Mouse (Mus musculus): ENCODE measurements around the gene Tbk1.

Gene Tbk1

DNA sequence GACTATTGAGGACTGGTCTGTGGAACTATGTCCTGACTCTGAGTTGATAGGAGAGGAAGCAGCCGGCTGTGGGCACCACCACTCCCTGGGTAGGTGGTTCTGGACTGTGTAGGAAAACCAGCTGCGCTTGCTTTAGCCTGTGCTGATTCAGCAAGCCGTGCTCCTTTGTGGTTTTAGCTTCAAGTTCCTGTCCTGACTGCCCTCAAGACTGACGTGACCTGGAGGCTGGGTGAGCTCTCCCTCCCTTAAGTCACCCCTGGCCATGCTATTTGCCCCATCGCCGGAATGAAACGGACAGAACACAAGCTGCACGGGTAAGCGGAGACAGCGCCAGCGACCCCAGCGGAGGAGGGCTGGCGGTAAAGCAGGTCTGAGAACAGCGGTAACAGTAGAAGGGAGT lies 4.5 kb upstream of the Tbk1 start:
- no peak for DNase-seq (ENCODE audit: extremely low spot score)

DNA sequence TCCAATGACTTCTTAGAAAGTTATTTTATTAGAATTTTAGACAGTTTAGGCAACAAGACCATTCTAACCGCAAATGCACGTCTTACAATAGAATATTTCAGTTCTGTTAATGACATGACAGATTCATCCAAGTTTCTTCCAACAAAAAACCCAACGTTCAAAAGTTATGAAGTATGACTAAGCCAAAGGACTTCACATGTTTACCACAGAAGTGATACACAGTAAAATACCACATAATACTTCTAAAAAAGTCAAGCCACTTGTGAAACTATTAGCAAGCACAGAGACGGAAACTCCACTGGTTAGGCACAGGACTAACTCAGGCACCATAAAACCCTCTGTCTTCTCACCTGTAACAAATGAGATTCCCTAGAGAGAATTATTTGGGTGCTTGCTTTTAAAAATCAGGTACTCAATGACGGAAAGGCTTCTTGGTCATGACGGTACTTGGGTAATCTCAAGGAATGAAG lies 819 bp upstream of the Tbk1 start:
- no peak for DNase-seq (ENCODE audit: extremely low spot score)

DNA sequence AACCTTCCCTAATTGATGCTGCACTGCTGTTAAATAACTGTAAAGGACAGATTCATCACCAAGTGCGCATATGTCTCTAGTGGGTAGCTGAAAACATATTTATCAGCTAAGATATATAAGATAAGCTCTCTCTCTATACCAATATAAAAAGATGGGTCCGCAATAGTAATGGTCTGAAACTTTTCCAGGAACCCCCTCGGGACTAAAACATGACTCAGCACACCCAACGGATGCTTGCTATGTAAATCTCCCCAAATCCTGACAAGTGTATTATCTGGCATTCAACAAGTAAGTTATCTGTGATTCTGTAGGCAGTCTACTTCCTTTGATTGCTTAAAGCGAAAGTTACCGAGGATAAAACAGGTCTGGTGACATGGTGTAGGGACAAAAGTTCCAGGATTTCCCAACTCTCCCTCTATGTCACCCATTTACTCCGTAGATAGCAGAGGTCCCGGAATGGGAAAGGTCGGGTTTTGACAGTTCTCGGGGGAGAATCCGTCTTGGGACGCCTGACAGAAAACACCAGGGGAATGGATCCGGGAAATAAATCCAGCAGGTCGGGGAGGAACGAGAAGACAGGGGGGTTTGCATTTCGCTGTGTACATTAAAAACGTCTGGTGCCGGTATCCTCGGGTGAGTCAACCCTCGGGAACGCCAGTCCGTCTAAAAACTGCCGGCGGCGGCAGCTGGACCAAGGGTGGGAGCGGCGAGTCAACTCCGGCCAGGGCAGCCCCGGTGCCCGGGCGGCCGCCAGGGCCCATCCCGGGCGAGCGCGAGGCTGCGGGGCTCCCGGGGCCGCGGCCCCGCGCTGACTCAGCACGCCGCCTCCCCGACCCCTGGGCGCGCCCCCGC lies 570 bp downstream of the Tbk1 start:
- DNase-seq (ENCODE audit: extremely low spot score) = peak; percentile 27

DNA sequence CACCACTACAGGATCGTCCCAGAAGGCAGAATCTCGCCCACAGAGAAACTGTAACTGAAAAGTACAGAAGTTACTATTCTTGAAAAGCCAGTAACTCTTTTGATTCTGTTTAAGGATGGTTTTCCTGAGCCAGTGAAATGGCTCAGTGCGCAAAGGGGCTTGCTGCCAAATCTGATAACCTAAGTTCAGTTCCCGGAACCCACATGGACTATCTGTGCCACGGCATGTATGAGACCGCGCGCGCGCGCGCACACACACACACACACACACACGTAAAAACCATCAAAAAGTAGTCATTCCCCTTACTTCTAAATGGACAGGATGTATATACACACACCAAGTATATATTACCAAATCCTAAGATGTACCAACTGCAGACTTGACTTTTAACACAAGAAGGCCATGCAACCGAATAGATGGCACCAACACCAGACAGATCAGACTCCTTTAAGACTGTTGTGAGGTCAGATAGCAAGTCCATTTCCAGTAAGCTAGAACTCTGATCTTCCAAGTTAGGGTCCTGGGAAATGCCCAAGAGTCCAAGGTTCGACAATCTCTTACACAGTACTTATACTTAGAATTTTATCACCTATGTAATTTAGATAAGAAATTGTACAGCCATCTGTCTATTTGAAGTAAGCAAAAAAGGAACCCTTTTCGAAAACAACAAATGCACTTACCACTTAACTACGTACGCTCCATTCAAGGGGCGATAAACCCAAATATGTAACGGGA lies 1.4 kb downstream of the Tbk1 start:
- no peak for DNase-seq (ENCODE audit: extremely low spot score)

DNA sequence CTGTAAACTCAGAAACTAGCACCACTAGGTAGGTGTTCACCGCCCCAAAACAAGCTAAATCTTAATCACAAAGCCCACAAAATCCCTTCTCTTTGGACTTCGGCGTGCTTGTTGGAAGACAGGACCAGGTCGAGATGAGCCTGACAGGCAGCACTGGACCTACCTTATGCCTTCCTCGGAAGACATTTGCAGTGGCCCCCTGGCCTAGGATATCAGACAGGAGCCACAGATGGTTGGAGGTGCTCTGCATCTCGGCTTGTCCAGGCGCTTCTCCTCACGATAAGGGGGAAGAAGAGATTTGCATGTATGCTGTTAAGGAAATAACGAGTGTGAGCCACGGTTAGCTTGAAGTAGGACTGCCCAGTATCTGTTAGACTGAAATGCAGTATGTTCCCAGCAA lies 2.6 kb downstream of the Tbk1 start:
- DNase-seq (ENCODE audit: extremely low spot score) = no peak

DNA sequence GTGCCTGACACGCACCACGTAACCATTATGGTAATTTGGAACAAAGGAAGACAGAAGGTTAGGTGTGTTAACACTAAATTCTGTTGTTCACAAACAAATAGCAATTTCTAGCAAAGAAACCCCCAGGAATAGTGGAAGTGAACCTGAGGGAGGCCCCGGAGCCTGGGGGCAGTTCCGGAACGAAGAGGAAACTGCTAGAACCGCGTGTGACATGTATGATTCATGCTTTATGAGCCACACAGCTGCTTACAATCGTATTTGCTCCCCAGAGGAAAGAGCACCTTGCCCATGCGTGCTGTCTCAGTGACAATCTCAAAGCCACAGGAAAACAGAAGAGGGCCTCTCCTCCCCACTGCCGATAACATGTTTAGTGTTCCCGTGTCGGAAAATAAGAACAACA lies 3.6 kb downstream of the Tbk1 start:
- no peak for DNase-seq (ENCODE audit: extremely low spot score)

DNA sequence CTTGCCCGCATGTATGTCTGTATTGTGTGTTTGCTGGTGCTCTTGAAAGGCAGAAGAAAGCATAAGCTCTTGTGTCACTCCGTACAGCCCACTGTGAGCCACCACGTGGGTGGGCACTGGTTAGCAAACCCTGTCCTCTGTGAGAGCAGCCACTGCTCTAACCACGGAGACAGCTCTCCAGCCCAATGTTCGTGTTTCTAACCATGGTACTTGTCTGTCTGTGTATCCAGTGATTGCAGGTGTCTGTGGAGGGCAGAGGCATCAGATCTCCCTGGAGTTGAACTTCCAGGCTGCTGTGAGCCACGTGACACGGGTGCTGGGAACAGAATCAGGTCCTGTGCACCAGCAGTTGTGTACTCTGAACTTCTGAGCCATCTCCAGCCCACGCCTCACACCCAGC lies 4.3 kb downstream of the Tbk1 start:
- no peak for DNase-seq (ENCODE audit: extremely low spot score)

DNA sequence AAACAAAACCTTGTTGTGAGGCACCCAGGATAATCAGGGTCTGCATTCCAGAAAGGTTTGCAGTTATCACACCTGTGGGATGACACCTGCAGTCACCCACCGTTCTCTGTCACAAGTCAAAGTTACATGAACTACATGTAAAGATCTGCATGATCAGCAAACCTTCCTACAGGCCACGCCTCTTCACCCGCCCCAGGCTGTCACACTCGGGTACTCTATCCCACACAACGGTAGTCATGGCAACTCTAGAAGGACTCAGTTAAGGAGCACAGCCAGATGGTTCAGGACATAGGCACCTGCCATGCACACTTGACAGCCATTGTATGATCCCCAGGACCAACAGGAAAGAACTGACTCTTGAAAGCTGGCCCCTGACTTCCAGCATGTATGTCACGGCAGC lies 5.2 kb downstream of the Tbk1 start:
- DNase-seq (ENCODE audit: extremely low spot score) = no peak

DNA sequence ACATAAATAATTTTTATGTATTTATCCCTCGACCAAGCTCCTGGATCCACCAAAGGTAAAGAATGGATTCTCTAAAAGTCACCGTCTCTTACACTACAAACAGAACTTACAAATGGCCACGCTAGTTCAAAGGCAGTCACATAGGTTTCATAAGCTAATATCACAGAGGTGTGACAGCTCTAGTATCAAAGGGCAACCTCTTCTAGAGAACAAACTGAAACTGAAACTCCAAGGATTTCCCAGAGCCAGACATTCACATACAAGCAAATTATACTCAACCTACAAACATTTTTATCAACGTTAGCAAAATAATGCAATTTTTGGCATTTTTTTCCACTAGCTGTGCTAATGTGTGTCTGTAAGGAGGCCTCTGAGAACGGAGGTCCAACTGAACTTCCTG lies 6.2 kb downstream of the Tbk1 start:
- no peak for DNase-seq (ENCODE audit: extremely low spot score)

DNA sequence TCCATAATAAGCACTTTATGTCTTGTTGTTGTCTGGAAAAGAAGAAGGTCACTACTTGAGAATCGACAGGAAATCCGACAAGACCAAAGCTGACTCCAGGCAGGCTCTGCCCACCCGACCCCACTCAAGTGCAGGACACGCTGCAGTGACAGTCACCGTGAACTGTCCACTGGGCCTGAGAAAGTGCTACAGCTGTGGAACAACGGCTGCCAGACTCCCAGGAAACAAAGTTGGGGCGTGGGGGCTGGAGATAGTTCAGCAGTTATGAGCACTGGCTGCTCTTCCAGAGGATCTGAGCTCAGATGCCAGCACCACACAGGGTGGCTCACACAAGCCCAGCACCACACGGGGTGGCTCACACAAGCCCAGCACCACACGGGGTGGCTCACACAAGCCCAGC lies 10.2 kb downstream of the Tbk1 start:
- DNase-seq (ENCODE audit: extremely low spot score) = no peak

DNA sequence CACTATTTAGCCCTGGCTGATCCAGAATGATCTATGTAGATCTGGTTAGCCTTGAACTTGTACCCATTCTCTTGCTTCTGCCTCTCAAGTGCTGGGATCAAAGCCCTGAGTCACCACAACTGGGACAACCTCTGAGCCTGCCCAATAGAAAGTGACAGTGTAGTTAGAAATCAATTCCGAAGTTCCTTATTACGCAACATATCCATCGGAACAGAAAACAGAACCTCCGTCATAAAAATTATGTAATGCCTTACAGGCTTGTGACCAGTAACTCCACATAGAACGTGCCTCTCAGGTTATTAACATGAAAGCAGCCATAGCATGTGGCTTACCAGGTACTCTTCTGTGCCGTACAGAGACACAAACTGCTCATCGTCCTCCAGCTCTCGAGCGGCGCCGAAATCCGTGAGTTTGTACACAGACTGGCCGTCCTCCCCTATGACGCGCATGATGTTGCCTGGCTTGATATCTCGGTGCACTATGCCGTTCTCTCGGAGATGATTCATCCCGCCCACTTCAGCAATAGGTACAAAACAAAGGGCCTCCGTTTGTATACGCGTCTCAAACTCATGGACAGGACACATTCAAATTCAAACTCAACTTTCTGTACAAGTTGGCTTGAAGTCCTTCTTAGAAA lies 15.0 kb downstream of the Tbk1 start:
- DNase-seq (ENCODE audit: extremely low spot score) = no peak

DNA sequence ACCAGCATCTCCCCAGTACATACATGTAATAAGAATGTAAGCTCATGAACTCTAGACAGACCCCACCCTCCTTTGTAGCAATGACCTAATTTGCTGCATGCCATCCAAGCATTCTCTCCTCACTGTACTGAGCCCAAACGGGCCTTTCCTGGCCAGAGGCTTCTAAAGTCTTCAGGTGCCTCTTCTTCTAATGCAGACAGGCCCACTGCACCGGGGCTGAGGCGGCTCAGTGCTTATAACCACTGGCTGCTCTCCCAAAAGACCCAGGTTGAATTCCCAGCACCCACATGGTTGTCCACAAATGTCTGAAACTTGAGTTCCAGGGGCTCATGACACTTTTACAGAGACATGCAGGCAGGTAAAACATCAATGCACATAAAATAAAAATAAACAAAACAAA lies 15.6 kb downstream of the Tbk1 start:
- no peak for DNase-seq (ENCODE audit: extremely low spot score)

DNA sequence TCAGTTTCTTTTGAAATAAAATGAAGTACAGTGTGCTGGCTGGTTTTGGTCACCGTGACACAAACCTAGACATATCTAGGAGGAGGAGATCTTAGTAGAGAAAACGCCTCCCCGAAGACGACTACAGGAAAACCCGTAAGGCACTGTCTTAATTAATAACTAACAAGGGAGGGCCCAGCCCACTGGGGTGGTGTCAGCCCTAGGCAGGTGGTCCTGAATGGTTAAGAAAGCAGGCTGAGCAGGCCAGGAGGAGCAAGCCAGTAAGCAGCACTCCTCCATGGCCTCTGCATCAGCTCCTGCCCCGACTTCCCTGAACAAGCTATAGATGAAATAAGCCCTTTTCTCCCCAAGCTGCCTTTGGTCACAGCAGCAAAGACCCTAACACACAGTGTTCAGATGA lies 16.8 kb downstream of the Tbk1 start:
- no peak for DNase-seq (ENCODE audit: extremely low spot score)

DNA sequence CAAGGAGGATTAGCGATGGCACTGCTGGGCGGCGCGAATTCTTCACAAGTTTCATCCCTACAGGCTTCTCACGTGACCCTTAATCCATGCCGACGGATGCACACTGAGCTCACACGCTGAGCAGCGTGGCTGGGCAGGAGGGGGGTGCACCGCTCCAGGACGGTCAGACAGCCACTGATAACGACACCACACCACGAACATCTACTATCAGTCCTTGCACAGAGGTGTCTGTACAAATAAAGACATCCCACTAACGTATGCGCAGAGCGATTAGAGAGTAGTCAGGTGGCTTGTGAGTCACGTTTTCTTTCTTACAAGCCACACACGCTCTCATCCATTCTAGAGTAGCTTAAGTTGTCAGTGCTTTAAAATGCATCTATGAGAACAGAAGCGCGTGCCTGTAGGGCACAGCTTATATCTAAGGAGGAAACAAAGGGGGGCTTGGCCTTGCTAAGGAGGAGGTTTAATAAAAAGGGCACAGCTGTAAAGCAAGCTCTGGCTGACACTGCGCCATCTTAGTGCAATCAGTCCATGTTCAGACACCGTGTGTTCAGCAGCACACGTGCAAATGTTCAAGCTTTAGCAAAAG lies 17.5 kb downstream of the Tbk1 start:
- DNase-seq (ENCODE audit: extremely low spot score) = peak; percentile 55

DNA sequence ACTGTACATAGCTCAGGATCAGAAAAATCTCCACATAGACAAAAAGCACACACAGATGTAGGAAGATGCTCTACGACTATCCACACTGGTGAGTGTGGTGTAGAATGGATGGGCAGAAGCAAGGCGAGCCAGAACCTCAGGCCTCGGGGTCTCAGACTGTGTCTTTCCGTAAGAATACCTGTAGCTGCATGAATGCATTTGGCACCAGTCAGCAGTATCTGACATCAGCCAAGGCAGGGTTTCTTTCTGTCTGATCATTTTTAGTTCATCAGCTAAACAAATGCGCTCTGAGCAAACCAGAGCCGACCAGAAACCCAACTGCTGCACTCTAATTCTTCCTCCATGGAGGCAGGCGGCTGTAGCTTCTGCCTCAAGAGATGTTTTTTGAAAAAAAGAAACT lies 18.1 kb downstream of the Tbk1 start:
- DNase-seq (ENCODE audit: extremely low spot score) = no peak

DNA sequence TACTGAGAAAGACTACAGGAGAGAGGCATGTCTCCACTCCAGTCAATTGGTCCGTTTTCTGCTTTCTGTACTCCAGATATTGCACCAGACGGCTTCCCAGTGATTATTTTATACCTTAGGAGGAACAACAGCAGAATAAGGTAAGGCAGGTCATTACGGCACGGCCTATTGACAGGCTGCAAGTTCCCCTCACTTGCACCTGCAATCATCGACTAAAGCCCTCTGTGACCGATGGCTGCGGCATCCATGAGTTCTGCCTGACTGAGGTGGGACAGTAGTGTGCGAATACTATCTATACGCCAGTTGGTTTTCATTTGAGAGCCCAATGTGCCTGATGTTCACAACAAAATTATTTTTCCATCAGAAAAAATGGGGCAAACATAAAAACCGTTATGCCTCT lies 18.6 kb downstream of the Tbk1 start:
- DNase-seq (ENCODE audit: extremely low spot score) = no peak

DNA sequence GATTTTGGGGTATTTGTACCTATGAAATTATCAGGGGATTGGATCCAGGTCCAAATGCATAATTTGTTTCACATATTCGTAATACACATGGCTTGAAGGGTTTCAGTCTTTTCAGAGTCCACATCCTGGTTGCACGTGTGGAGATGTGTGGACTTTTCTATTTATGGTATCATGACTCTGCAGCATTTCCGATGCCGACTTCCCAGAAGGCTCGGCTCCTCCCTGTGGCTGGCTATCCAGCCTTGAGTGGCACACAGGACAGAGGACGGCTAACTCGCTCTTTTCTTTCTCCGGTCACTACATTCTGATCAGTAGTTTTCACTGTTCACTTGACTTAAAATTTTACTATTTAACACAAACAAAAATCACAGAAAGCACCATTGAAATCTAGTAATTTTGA lies 22.1 kb downstream of the Tbk1 start:
- no peak for DNase-seq (ENCODE audit: extremely low spot score)

DNA sequence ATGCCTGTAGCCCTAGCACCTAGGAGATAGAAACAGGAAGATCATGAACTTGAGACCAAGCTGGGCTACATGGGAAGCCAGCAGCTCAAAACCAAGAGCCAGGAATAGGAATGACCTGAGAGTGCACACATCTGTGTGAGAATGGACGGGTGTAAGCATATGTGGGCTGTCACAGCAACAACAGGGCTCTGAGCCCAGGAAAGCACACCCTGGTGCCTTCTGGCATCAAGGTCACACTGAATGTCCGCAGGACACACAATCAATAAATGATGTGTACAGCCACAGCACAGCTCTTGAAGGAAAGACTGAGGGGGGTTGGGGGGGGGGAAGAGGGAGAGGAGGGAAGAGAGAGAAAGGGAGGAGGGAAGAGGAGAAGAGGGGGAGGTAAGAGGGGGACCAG lies 28.4 kb downstream of the Tbk1 start:
- no peak for DNase-seq (ENCODE audit: extremely low spot score)

DNA sequence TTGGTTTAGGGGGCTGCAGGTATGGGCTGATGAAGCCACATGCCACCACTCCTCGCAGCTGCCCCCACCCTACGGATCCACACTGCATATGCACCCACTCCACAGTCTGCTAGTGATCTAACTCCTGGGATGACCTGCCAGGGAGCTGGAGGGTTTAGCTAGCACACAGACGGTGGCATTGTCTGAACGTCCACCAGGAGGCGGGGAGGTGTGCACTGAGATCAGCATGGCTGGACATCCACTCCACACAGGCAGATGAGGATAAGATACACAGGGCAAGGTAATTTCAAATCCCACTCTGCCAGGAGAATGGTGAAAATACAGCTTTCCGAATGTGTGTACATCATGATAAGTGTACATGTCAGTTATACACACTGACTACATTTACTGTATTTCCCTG lies 30.3 kb downstream of the Tbk1 start:
- no peak for DNase-seq (ENCODE audit: extremely low spot score)

DNA sequence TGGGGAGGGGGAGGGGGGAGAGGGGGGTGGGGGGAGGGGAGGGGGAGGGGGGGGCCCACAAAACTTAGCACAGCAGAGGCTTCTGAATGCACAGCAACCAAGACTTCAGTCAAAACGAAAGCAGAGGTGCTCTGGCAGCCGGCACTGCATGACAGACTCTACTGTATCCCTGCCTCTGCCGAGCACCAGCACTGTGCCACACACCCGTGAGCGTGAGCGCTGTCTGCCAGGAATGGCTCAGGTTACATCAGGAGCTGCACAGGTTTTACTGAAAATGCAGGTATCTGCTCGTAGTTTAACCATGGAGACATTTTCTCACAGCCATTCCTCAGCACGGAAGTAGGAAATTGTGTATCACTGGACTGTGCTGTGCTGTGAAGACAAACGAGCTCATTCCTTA lies 36.3 kb downstream of the Tbk1 start:
- no peak for DNase-seq (ENCODE audit: extremely low spot score)

DNA sequence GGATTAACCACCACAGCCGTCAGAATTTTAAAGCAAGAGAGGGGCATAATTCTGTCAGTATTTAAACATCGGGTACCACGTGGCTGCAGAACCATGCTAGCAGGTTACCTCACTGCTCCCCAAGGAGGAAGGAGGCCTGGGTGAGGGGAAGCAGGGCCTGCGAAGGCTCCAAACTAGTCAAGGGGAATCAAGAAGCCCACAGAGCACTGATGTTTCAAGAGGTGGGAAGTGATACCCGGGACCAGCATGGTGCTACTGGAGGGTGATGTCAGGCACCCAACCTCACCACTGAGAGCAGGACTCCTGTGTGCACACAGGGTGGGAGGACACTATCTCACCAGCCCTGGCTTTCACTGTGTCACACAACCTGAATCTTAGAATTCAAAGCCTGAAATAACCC lies 36.9 kb downstream of the Tbk1 start:
- no peak for DNase-seq (ENCODE audit: extremely low spot score)

DNA sequence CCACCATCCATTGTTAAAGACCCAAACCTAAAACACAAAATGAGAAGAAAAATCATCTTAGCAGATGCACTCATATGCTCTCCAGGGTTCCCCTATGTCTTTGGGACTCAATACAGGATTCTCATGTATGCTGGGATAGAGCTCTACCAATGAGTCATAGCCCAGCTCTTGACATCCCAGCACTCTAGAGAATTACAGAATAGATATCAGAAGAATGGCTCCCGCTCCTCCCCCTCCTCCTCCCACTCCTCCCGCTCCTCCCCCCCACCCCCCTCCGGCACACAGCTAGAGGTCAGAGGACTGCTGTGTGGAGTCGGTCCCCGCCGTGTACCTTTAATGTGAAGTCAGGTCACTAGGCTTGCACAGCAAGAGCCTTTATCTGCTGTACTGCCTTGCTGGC lies 39.4 kb downstream of the Tbk1 start:
- DNase-seq (ENCODE audit: extremely low spot score) = no peak

DNA sequence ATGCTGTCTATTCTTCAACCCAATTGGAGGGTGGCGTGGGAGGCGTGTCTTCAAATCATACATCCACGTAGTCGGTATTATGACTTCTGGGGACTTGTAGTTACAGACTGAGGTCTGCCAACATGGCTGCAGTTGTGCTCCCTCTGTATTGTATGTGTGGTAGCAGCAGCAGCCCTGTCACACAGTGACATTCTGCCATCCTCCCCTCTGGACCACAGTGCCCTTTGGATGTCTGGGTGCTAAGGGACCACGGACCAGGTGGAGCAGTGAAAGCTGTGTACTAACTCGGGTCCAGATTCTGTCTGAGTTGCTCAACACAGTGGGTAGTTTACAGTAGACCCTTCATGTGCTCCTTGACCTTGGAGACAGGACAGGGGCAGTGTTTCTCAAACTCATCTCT lies 43.0 kb downstream of the Tbk1 start:
- DNase-seq (ENCODE audit: extremely low spot score) = no peak

Data from embryo, embryonic 9.5 days (tissue).